Mouse (Mus musculus): ENCODE results near the gene Arsb. TPM values are rescaled to one million over a fixed set of nuclear protein-coding genes. Genes with fewer than 3 reads are reported as not detected.

Arsb gene
- total RNA-seq (2014; rRNA removed) (7.3 and 11.2 TPM in 2 replicates), polyA plus RNA-seq (2012; rRNA removed) (15.0 and 19.1 TPM in 2 replicates)

DNA sequence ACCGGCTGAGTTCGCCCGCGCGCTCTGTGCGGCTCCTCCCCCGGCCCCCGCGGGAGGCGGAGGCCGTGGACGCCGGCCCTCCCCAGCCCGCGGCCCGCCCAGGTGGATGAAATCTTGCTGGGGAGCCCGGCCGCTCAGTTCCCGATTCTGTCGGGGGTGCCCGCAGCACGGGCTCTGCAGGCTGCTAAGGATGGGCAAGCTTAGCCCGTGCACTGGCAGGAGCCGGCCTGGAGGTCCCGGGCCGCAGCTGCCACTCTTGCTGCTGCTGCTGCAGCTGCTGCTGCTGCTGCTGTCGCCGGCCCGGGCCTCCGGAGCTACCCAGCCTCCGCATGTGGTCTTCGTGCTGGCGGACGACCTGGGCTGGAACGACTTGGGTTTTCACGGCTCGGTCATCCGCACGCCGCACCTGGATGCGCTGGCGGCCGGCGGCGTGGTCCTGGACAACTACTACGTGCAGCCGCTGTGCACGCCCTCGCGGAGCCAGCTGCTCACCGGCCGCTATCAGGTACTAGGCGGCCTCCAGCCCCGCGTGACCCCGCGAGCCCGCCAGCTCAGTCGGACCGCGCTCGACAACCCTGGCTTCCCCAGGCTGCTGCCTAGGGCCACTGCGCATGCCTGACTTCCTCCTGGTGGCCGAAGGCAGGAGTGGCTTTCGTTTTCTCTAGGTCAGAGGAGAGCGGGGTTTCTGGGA lies at the start of gene Arsb:
TSS of gene Arsb (plus strand) at position 43 of the 691 bp plus-strand sequence.
- peaks cover 6% of the 10 kb centered on the region for H3K4me1 ChIP-seq (ENCODE audit: control insufficient read depth, insufficient read depth, low read length)
- H3K9ac ChIP-seq (ENCODE audit: low read depth, low read length): peak within 1 kb of the TSS; percentile 86
- no peaks in the 10 kb centered on the region for H3K27me3 ChIP-seq (ENCODE audit: control insufficient read depth, insufficient read depth, low read length)
- peak; percentile 84 for DNase-seq (ENCODE audit: extremely low read depth, low read depth, low spot score)
- no peaks in the 10 kb centered on the region; the same call in 1 of the 2 replicates for H3K79me2 ChIP-seq (ENCODE audit: control insufficient read depth, insufficient read depth, low read length)
- under 1% methylated on average over 66 of the region's 66 CpGs for WGBS
- H3K36me3 ChIP-seq (ENCODE audit: control insufficient read depth, insufficient read depth, low read length): no peaks in the 10 kb centered on the region
- peak; percentile 81 for TF ChIP-seq CTCF (IDR thresholded peaks at IDR 0.05; ENCODE audit: low read depth, low read length)
- peak; percentile 54; the same call in 1 of the 2 replicates for TF ChIP-seq POLR2A (IDR thresholded peaks at IDR 0.05; ENCODE audit: extremely low read depth, insufficient read depth, low read length)
- H3K4me3 ChIP-seq (ENCODE audit: insufficient read depth, low read depth, low read length): peak within 1 kb of the TSS; percentile 83
- H3K27ac ChIP-seq (replicated peaks; ENCODE audit: insufficient read depth, low read depth, low read length): peak within 1 kb of the TSS; percentile 96

DNA sequence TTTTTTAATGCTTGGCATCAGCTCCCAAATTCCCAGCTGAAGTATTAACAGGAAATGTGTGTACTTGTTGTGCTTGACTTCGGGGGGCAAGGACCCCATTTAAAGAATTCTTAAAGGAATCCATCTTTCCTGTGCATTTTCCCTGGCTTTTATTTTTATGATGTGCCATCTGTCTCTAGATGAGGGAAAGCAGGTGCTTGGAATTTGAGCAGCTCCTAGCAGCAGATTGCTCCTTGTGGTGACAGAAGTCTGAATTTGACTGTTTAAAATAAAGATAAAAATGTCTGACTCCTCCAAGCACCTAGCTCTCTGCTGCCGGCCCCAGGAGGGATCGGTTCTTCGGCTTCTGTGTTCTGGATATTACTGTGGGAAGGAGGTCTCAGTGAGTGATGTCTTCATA lies 49.5 kb upstream of the Arsb start:
- Histone ChIP-seq H3K9ac (ENCODE audit: low read depth, low read length) (no peak overlapping the region), H3K79me2 (ENCODE audit: control insufficient read depth, insufficient read depth, low read length) (no peaks in the 10 kb centered on the region), H3K36me3 (ENCODE audit: control insufficient read depth, insufficient read depth, low read length) (peaks cover 14% of the 10 kb centered on the region), H3K27me3 (ENCODE audit: control insufficient read depth, insufficient read depth, low read length) (no peaks in the 10 kb centered on the region), H3K4me3 (ENCODE audit: insufficient read depth, low read depth, low read length) (no peak overlapping the region), H3K4me1 (ENCODE audit: control insufficient read depth, insufficient read depth, low read length) (no peaks in the 10 kb centered on the region), H3K27ac (replicated peaks; ENCODE audit: insufficient read depth, low read depth, low read length) (no peak overlapping the region)
- TF ChIP-seq POLR2A (IDR thresholded peaks at IDR 0.05; ENCODE audit: extremely low read depth, insufficient read depth, low read length): no peak
- TF ChIP-seq CTCF (IDR thresholded peaks at IDR 0.05; ENCODE audit: low read depth, low read length): no peak
- DNase-seq (ENCODE audit: extremely low read depth, low read depth, low spot score): no peak
- WGBS: 88% methylated on average over 4 of the region's 4 CpGs

DNA sequence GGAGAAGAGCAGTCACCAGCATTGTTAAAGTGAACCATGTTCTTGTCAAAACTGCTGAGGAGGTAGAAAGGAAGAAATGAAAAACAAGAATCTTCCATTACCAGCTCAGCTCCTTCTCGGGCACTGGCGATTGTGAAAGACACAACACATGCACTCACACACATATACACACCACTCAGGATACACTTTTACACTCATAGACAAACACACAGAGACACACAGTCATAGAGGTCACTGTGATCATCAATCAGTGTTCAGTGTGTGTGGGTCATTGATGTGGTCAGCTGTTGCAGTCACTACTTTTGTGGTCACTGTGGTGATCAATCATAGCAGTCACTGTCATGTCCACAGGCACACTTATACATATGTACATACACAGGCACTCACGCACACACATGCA lies 48.0 kb upstream of the Arsb start:
- H3K4me3 ChIP-seq (ENCODE audit: insufficient read depth, low read depth, low read length): no peak overlapping the region
- no peak for DNase-seq (ENCODE audit: extremely low read depth, low read depth, low spot score)
- no peak overlapping the region for H3K27ac ChIP-seq (replicated peaks; ENCODE audit: insufficient read depth, low read depth, low read length)
- H3K79me2 ChIP-seq (ENCODE audit: control insufficient read depth, insufficient read depth, low read length): no peaks in the 10 kb centered on the region
- WGBS: 88% methylated on average over 3 of the region's 3 CpGs
- no peaks in the 10 kb centered on the region for H3K4me1 ChIP-seq (ENCODE audit: control insufficient read depth, insufficient read depth, low read length)
- H3K27me3 ChIP-seq (ENCODE audit: control insufficient read depth, insufficient read depth, low read length): no peaks in the 10 kb centered on the region
- peaks cover 11% of the 10 kb centered on the region for H3K36me3 ChIP-seq (ENCODE audit: control insufficient read depth, insufficient read depth, low read length)
- no peak overlapping the region for H3K9ac ChIP-seq (ENCODE audit: low read depth, low read length)
- TF ChIP-seq CTCF (IDR thresholded peaks at IDR 0.05; ENCODE audit: low read depth, low read length) (no peak), POLR2A (IDR thresholded peaks at IDR 0.05; ENCODE audit: extremely low read depth, insufficient read depth, low read length) (no peak)

DNA sequence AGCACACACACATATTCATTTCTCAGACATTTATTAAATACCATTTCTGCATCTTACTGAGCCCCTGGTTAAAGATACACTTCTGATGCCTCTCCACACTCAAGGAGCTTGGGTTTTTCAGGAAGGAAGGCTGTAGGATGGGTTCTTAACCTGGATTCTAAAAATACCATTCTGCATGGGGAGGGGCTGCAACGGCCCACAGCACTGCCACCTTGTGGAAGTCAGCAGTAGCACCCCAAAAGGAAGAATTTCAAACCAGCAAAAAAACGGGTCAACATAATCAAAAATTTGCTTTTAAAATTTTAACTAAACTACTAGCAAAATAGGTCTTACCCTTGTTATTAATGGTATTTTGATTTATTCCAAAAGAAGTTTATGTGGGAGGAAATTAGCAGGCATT lies 47.2 kb upstream of the Arsb start:
- Histone ChIP-seq H3K4me1 (ENCODE audit: control insufficient read depth, insufficient read depth, low read length) (no peaks in the 10 kb centered on the region), H3K79me2 (ENCODE audit: control insufficient read depth, insufficient read depth, low read length) (no peaks in the 10 kb centered on the region), H3K36me3 (ENCODE audit: control insufficient read depth, insufficient read depth, low read length) (peaks cover 13% of the 10 kb centered on the region), H3K9ac (ENCODE audit: low read depth, low read length) (no peak overlapping the region), H3K4me3 (ENCODE audit: insufficient read depth, low read depth, low read length) (no peak overlapping the region), H3K27me3 (ENCODE audit: control insufficient read depth, insufficient read depth, low read length) (no peaks in the 10 kb centered on the region), H3K27ac (replicated peaks; ENCODE audit: insufficient read depth, low read depth, low read length) (no peak overlapping the region)
- TF ChIP-seq POLR2A (IDR thresholded peaks at IDR 0.05; ENCODE audit: extremely low read depth, insufficient read depth, low read length) (no peak), CTCF (IDR thresholded peaks at IDR 0.05; ENCODE audit: low read depth, low read length) (peak; percentile 84)
- no peak for DNase-seq (ENCODE audit: extremely low read depth, low read depth, low spot score)
- WGBS: 35% methylated on average over 2 of the region's 2 CpGs

DNA sequence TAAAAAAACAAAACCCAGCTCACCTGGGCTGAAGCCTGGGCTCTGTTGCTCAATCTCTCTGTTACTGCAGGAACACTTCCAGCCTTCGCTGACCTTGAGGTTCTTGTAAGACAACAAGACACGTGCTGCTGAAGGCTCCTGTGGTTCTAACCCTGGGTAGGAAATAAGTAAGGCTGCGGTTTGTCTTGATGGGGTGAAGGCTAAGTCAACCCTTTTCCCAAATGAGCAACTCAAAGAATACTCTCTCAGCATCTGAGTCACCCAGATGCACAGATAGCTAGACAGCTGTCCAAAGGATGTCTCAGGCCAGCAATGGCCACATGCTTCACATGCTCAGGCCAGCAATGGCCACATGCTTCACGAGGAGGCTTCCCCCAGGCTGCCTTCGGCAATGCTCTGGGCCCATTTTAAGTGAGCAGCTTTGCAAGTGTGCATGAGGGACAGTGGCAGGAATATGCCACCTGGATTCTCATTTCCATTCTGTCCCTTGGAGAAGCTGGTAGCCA lies 36.2 kb upstream of the Arsb start:
- Histone ChIP-seq H3K27me3 (ENCODE audit: control insufficient read depth, insufficient read depth, low read length) (no peaks in the 10 kb centered on the region), H3K27ac (replicated peaks; ENCODE audit: insufficient read depth, low read depth, low read length) (no peak overlapping the region), H3K4me1 (ENCODE audit: control insufficient read depth, insufficient read depth, low read length) (no peaks in the 10 kb centered on the region), H3K36me3 (ENCODE audit: control insufficient read depth, insufficient read depth, low read length) (peaks cover 11% of the 10 kb centered on the region; the same call in 1 of the 2 replicates), H3K9ac (ENCODE audit: low read depth, low read length) (no peak overlapping the region), H3K79me2 (ENCODE audit: control insufficient read depth, insufficient read depth, low read length) (no peaks in the 10 kb centered on the region), H3K4me3 (ENCODE audit: insufficient read depth, low read depth, low read length) (no peak overlapping the region)
- no peak for TF ChIP-seq CTCF (IDR thresholded peaks at IDR 0.05; ENCODE audit: low read depth, low read length)
- TF ChIP-seq POLR2A (IDR thresholded peaks at IDR 0.05; ENCODE audit: extremely low read depth, insufficient read depth, low read length): no peak
- no peak for DNase-seq (ENCODE audit: extremely low read depth, low read depth, low spot score)
- WGBS: 82% methylated on average over 5 of the region's 5 CpGs

DNA sequence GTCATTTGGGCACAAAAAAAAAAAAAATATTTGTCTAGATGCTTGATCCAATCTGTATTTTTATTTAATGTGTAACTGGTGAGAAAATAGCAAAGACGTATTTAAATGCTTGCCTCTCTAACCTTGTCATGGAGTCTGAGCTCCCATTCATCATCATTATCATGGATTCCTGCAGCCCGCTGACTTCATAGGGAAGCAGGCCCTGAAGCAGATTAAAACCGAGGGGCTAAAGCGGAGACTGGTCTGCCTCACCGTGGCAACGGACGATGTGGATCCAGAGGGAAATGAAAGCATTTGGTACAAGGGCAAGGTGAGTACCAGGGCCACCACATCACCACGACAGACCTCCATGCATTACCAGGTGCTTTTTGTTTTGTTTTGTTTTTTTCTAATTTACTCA lies 27.3 kb upstream of the Arsb start:
- TF ChIP-seq POLR2A (IDR thresholded peaks at IDR 0.05; ENCODE audit: extremely low read depth, insufficient read depth, low read length): no peak
- TF ChIP-seq CTCF (IDR thresholded peaks at IDR 0.05; ENCODE audit: low read depth, low read length): no peak
- no peak overlapping the region for H3K4me3 ChIP-seq (ENCODE audit: insufficient read depth, low read depth, low read length)
- H3K9ac ChIP-seq (ENCODE audit: low read depth, low read length): no peak overlapping the region
- DNase-seq (ENCODE audit: extremely low read depth, low read depth, low spot score): no peak
- H3K36me3 ChIP-seq (ENCODE audit: control insufficient read depth, insufficient read depth, low read length): peaks cover 2% of the 10 kb centered on the region; the same call in 1 of the 2 replicates
- H3K27ac ChIP-seq (replicated peaks; ENCODE audit: insufficient read depth, low read depth, low read length): no peak overlapping the region
- no peaks in the 10 kb centered on the region for H3K4me1 ChIP-seq (ENCODE audit: control insufficient read depth, insufficient read depth, low read length)
- no peaks in the 10 kb centered on the region for H3K27me3 ChIP-seq (ENCODE audit: control insufficient read depth, insufficient read depth, low read length)
- 73% methylated on average over 8 of the region's 8 CpGs for WGBS
- no peaks in the 10 kb centered on the region for H3K79me2 ChIP-seq (ENCODE audit: control insufficient read depth, insufficient read depth, low read length)
